Mouse (Mus musculus): ENCODE measurements around the gene Bcl2. TPM values are rescaled to one million over a fixed set of nuclear protein-coding genes. Genes with fewer than 3 reads are reported as not detected.

Bcl2 gene
- total RNA-seq, 2 experiments from 2014 or later = 7.8 to 8.1 TPM

DNA sequence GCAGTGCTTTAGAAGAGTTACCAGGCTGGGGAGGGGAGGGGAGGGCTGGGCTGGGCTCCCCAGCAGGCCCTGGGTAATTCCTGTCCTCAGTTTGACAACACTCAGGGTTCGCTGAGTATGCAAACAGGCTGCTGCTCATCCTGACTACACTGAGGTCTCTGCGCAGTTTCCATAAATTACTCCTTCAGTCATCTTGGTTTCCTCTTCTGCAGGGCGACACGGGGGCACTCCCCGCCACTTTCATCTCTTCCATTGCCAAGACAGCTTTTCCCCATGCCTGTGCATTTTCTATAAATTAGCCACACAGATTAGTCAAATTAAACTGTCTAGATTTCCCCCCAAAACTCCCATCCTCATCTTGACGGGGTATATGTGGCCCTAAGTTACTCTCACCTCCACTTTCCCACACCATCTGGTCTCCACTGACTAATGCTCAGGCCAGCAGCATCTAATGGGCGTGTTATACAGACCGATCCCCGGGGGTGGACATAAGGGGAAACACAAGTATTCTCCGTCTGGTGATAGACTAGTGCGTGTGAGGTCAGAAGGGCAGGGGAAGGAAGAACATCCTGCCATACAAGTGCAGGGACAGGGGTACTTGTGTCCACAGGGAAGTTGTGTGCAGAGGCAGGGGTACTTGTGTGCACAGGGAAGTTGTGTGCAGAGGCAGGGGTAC lies 152.9 kb downstream of the Bcl2 start:
- Histone ChIP-seq H3K27ac (no peak overlapping the region), H3K4me3 (no peak overlapping the region)
- TF ChIP-seq CTCF (conservative IDR thresholded peaks at IDR 0.05) = no peak
- DNase-seq (ENCODE audit: low spot score in 2 of 2) = no peak

DNA sequence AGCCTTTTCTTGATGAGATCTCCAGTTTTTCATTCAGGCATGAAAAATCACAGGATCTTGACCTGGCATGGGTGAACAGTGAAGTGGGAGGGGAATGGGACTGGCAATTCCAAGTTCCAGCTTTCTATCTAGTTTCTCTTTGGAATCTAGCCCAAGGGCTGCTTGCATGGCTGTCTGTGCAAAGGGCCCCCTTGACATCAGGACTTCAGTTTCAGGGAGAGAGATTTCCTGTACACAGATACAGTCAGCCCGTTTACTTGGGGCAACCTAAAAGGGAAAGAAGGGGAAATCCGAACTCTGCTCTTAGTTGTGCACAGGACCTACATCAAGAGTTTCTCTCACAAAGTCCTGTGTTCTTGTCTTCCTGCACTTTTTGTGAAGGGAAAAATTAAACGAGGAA lies 154.0 kb downstream of the Bcl2 start:
- no peak overlapping the region for H3K27ac ChIP-seq
- TF ChIP-seq CTCF (conservative IDR thresholded peaks at IDR 0.05) = no peak
- no peak for DNase-seq (ENCODE audit: low spot score in 2 of 2)
- no peak overlapping the region for H3K4me3 ChIP-seq

DNA sequence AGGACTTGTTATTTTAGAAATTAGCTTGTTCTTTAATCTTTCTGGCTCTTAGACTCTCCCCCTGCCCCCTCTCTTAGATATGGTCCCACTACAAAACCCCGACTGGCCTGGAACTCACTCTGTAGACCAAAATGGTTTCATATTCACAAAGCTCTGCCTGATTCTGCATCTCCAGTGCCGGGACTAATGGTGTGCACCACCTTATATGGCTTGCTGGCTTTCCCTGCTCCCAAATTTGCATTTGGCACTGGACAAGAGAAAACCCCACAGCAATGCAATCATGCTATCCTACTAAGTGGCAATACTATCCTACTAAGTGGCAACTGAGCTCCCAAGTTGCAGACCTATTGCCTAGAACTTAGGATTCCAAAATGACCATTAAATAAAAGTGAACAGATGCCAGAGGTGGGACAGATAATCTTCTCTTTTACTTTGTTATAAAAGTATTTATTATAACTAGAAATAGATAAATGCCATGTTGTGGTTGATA lies 154.9 kb downstream of the Bcl2 start:
- no peak for DNase-seq (ENCODE audit: low spot score in 2 of 2)
- TF ChIP-seq CTCF (conservative IDR thresholded peaks at IDR 0.05) = no peak
- Histone ChIP-seq H3K27ac (no peak overlapping the region), H3K4me3 (no peak overlapping the region)

DNA sequence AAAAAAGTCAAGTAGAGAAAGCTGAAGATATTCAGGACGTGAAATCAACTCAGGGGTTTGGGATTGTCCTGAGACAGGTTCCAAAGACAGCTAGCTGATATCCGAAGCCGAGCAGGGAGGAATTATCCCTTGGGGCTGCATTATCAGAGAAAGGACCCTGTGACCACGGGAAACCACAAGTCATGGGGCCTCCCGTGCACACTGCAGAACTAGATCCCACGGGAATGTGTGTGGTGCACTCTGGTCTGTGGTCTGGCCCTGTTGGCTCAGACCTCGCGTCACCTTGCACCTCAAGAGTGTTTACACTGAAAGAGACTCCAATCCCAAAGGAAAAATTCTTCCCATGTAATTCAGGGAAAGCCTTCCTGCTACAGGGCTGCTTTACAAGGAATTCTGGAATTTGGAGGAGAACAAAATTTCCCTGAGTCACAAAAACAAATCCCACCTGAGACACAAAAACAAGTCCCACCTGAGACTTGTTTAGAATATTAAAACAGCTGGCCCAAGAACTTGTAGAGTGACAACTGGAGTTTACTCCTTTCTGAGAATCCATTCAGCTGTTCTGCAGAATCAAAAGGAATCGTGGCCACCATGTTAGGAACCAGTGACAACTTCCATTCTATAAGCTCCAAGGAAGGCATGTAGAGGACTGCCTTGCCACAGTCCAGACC lies 158.4 kb downstream of the Bcl2 start:
- no peak overlapping the region for H3K4me3 ChIP-seq
- no peak overlapping the region for H3K27ac ChIP-seq
- no peak for TF ChIP-seq CTCF (conservative IDR thresholded peaks at IDR 0.05)
- DNase-seq (ENCODE audit: low spot score in 2 of 2) = no peak

- TF ChIP-seq CTCF (conservative IDR thresholded peaks at IDR 0.05) = no peak
Observed at GRCm38 (mm10) chr1:106553846-106554802, 159.9 kb downstream of the Bcl2 start.

GRCm38 (mm10) chr1:106552856-106553255 lies 161.2 kb downstream of the Bcl2 start:
- no peak overlapping the region for H3K4me3 ChIP-seq
- no peak overlapping the region for H3K27ac ChIP-seq
- no peak for TF ChIP-seq CTCF (conservative IDR thresholded peaks at IDR 0.05)
- DNase-seq (ENCODE audit: low spot score in 2 of 2) = no peak

More at GRCm38 (mm10) chr1:106553846-106554802, 159.9 kb downstream of the Bcl2 start:
- no peak for DNase-seq (ENCODE audit: low spot score in 2 of 2)
- Histone ChIP-seq H3K4me3 (no peak overlapping the region), H3K27ac (no peak overlapping the region)

DNA sequence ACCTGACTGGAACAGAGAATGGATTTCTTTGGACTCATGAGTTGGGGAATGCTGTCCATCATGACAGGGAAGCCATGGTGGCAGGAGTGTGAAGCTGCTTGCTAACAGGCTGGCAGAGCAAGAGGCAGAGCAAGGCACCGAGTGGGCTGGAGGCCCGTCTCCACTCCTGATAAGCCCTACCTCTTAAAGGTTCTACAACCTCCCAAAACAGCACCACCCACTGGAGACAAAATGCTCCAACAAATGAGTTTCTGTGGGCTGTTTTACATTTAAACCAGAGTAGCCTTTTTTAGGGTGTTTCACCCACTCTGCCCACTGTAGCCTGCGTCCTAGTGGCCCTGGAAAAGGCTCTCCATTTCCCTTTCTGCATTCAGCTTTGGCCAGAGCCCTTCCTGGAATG lies 163.5 kb downstream of the Bcl2 start:
- Histone ChIP-seq H3K27ac (no peak overlapping the region), H3K4me3 (no peak overlapping the region)
- TF ChIP-seq CTCF (conservative IDR thresholded peaks at IDR 0.05) = 0 out of 2 replicates have a peak, but pooled peaks have one; percentile 6
- DNase-seq (ENCODE audit: low spot score in 2 of 2) = no peak

DNA sequence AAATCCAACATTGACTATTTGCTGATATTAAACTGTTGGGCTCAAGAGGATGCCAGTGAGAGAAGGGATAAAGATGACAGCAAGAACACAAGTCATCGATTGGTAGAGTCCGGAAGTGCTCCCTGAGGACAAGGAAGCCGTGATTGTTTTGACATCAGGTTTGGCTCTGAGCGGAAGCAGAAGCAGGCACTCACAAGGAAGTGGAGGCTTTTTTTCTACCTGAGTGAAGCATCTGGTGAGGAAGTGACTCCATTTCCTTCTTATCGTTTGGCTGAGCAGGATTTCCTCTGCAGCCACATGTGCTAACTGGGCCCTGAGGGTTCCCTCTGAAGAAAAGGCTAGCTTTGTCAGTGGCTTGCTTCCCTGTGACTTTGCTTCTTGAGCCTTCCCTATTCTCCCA lies 165.0 kb downstream of the Bcl2 start:
- no peak for DNase-seq (ENCODE audit: low spot score in 2 of 2)
- no peak overlapping the region for H3K27ac ChIP-seq
- no peak overlapping the region for H3K4me3 ChIP-seq
- no peak for TF ChIP-seq CTCF (conservative IDR thresholded peaks at IDR 0.05)

GRCm38 (mm10) chr1:106544817-106545612 lies 169.1 kb downstream of the Bcl2 start:
- no peak overlapping the region for H3K27ac ChIP-seq
- peak; percentile 19 to 50 for DNase-seq (ENCODE audit: low spot score in 2 of 2)
- TF ChIP-seq CTCF (conservative IDR thresholded peaks at IDR 0.05) = peak; percentile 78

DNA sequence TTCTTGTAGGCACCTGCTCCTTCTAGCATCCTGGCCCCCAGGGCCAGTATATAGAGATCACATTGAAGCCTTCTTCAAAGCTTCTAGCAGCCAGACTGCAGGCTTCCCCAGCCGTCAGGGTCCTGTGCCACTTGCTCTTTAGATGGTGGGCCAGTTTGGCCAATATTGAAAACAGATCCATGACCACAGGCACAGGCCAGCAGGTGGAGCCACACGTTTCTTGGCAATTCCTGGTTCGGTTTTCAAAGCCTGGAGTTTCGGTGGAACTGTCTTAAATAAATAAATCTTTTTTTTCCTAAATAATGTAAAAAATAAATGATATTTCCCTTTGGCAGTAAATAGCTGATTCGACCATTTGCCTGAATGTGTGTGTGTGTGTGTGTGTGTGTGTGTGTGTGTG lies 171.3 kb downstream of the Bcl2 start:
- Histone ChIP-seq H3K4me3 (no peak overlapping the region), H3K27ac (no peak overlapping the region)
- peak; percentile 79 for TF ChIP-seq CTCF (conservative IDR thresholded peaks at IDR 0.05)
- DNase-seq (ENCODE audit: low spot score in 2 of 2) = peak; percentile 18 to 19

More at GRCm38 (mm10) chr1:106544817-106545612, 169.1 kb downstream of the Bcl2 start:
- no peak overlapping the region for H3K4me3 ChIP-seq

- no peak for DNase-seq (ENCODE audit: low spot score in 2 of 2)
- Histone ChIP-seq H3K27ac (no peak overlapping the region), H3K4me3 (no peak overlapping the region)
- no peak for TF ChIP-seq CTCF (conservative IDR thresholded peaks at IDR 0.05)
Observed at GRCm38 (mm10) chr1:106541851-106542250, 172.2 kb downstream of the Bcl2 start.

- Histone ChIP-seq H3K27ac (no peak overlapping the region), H3K4me3 (no peak overlapping the region)
- DNase-seq (ENCODE audit: low spot score in 2 of 2) = no peak
- TF ChIP-seq CTCF (conservative IDR thresholded peaks at IDR 0.05) = no peak
Observed at GRCm38 (mm10) chr1:106540130-106540529, 173.9 kb downstream of the Bcl2 start.

Measured in layer of hippocampus, adult 2 months (tissue).